Mouse (Mus musculus): ENCODE measurements around the gene Rgs3.

DNA sequence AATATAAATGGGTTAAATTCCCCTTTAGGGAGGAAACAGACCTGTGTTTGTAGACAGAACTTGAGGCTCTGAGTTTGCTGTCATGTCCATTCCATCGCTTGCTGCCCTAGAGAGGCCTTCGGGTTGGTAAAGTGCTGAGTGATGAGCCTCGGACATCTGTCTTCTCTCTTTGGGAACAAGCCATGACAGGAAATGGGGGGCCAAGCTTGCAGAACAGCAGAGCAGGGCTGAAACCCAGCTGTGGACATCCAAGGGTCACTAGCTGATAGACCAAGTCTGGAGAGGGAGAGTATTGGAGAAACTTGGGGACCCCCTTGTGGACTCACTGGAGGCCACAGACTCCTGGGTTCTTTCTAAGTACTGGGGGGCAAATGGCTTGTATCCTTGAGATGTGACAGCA lies 177.3 kb downstream of the Rgs3 start:
- TF ChIP-seq CTCF (IDR thresholded peaks at IDR 0.05; ENCODE audit: borderline replicate concordance, extremely low read depth, insufficient read depth, insufficient read length) (no peak), POLR2A (IDR thresholded peaks at IDR 0.05; ENCODE audit: borderline replicate concordance, extremely low read depth, insufficient read depth, insufficient read length, poor library complexity, severe bottlenecking) (no peak)

Data from brain, embryonic 14.5 days (tissue).